Mouse (Mus musculus): ENCODE measurements around the gene Ptp4a2.

- no peak for TF ChIP-seq CTCF (IDR thresholded peaks at IDR 0.05; ENCODE audit: low read depth, low read length)
- TF ChIP-seq POLR2AphosphoS5 (IDR thresholded peaks at IDR 0.05; ENCODE audit: insufficient replicate concordance, low read depth, low read length): no peak
Observed at GRCm38 (mm10) chr4:129820417-129821086, 9.5 kb downstream of the Ptp4a2 start.
